Mouse (Mus musculus): ENCODE measurements around the gene Rgs8. TPM values are rescaled to one million over a fixed set of nuclear protein-coding genes. Genes with fewer than 3 reads are reported as not detected.

The Rgs8 gene
- polyA plus RNA-seq, 3 experiments from 2014 or later, result 0.35 to 0.68 (median 0.36) TPM

DNA sequence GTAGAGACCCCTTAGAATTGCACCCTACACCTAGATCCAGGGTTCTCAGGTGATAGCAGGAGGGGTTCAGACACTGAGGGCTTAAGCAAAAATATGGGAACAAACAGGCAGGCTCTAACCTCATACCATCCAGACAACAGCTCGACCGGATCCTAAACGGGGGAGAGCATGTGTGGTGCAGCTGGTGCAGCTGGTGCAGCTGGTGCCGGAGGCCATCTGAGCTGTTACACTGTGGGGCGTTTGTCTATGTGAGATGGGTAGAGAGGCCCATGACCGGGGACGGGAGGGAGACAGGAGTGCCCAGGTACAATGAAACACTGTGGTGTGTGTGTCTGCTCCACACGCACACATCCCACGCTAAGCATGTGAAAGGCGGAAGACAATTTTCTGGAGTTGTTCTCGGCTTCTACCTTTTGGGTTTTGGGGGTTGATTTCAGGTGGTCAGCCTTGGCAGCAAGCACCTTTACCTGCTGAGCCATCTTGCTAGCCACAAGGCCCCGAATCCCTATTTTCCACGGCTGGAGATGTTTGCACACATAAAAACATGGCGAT, 93.4 kb downstream of the Rgs8 start:
- no peak for ATAC-seq

DNA sequence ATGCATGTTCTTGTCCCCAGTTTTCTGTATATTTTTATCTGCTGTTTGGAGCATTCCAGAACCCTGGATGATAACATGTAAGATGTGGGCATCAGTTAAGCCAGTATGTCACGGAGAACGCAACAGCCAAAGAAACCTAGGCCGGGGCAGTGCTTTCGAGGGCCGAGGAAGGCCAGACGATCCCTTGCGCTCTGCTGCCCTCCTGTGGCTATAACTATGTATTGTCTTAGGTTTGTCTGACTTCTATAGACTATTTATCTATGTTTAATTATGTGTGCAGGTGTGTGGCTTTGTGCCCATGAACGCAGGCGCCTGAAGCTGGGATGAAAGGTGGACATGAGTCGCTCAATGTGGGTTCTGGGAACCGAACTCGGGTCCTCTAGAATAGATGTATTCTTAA, 93.9 kb downstream of the Rgs8 start:
- peak; percentile 19 for ATAC-seq

DNA sequence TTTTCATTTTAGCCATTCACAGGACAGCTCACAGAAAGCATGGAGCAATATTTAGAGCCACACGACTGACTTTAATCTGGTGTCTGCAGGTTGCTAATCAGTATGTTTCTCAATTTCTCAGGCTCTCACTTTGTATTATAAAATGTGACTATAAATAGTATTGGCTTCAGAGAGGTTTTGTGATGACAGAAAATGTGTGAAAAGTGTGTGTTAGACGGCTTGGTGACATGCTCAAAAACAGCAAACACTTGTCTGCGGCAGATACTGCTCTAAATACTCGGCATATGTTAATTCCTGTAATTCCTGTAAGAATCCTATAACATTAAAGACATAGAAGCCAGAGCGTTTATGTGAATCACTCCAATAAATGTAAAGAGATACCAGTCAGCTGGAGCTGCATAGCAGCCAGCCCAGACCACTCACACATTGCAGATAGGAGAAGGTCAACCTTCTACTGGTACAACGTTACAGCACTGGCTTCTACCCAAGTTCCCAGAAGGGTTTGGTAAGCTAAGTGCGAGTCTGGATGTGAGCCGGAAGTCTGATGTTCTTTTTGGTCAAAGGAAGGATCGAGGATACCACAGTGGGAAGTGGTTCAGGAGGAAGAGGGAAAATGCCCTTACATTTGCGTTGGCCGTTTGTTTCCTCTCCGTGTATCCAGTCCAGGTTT, 95.2 kb downstream of the Rgs8 start:
- no peak for ATAC-seq

DNA sequence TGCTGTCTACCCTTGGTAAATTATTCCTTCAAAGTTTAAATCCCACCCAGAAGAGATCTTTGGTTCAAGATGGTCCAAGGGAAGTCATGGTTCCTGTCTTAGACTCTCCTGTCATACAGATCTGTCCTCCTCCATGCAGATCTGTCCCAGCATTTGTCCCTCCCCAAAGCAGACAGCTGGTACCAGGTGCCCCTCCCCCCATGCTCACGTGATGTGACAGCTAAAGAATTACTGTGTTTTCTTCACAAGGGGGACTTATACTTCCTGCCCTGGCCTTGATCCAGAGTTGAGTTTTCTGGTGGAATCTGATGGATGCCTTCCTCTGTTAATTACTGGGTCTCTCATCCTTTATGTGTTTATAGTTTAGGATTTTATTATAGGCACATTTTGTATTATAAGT, 95.7 kb downstream of the Rgs8 start:
- peak; percentile 10 for ATAC-seq

DNA sequence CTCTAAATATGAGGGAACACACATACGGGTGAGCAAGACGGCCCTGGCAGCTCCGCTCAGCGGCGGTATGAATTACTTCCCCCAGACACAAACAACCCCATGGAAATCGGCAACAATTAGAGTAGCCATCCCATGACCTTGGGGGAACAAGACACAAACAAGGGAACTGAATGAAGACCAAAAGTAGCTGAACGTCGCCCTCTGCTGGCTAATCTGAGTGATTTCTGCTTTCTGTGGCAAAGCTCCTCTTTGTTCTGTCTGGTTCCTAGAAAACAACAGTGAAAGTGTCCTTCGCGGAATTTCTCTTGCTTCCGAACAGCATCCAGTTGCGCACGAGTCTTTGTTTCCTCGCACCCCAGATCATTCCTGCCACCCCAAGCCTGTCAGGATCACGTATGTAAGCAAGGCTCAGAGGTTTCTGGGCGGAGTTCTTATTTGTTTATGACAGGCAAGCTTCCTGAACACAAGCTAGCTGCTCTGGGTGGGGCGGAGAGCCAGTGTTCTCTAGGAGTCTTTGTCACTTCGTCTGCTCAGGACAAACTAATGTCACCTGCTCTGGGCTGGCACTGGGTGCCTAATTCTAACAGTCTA, 96.5 kb downstream of the Rgs8 start, which contains the start of gene Rnasel:
Gene Rnasel, plus strand, starts transcription at position 216 of the 591 bp plus-strand sequence.
- peak; percentile 67 for ATAC-seq

Other genes with a start within 250 kb of the Rgs8 start
- under 1 TPM; 0.28 to 0.54 (median 0.52) TPM for gene Shcbp1l, start 227.9 kb upstream of the Rgs8 start, polyA plus RNA-seq (2017; shearing (Covaris generic))
- 10 to 100 TPM; 24.1 to 31.8 (median 26.8) TPM for gene Dhx9, start 165.4 kb upstream of the Rgs8 start, polyA plus RNA-seq (2017; shearing (Covaris generic))
- under 1 TPM in 1 of 3 experiments, not detected in 2; 0.44 TPM for gene Npl, start 103.0 kb upstream of the Rgs8 start, polyA plus RNA-seq (2017; shearing (Covaris generic))
- 10 to 100 TPM; 19.8 to 37.6 (median 35.0) TPM for gene Rgs16, start 87.3 kb downstream of the Rgs8 start, polyA plus RNA-seq (2017; shearing (Covaris generic))
- 10 to 100 TPM; 38.2 to 49.4 (median 41.8) TPM for gene Rnasel, start 96.4 kb downstream of the Rgs8 start, polyA plus RNA-seq (2017; shearing (Covaris generic))
- gene Rgsl1, start 191.1 kb downstream of the Rgs8 start, polyA plus RNA-seq (2017; shearing (Covaris generic)), result under 1 TPM in 2 of 3 experiments, not detected in 1; 0.17 to 0.26 TPM
- gene Teddm1b, start 221.3 kb downstream of the Rgs8 start, polyA plus RNA-seq (2017; shearing (Covaris generic)), result under 1 TPM in 1 of 3 experiments, not detected in 2; 0.46 TPM
- gene Teddm1a, start 238.7 kb downstream of the Rgs8 start, polyA plus RNA-seq (2017; shearing (Covaris generic)), result under 1 TPM in 1 of 3 experiments, not detected in 2; 0.78 TPM
- 10 to 100 TPM; 21.0 to 30.6 (median 29.8) TPM for gene Glul, start 246.9 kb downstream of the Rgs8 start, polyA plus RNA-seq (2017; shearing (Covaris generic))
- gene Teddm2, start 247.2 kb downstream of the Rgs8 start, polyA plus RNA-seq (2017; shearing (Covaris generic)), result under 1 TPM; 0.23 to 0.51 (median 0.29) TPM

Measured in inflammation-experienced regulatory T-cells, adult 6 months (primary cell).